Mouse (Mus musculus) neural tube, embryonic 10.5 days (tissue): ENCODE results near the gene Dis3l2.

Experiments used
- DNase-seq: peaks from one replicate; pipeline ENCODE4 v3.0.0-alpha.2; 2017; ENCODE audit warnings: low spot score; ENCODE audit errors: extremely low spot score

Gene Dis3l2

GRCm38 (mm10) chr1:86733160-86733821 is 29.7 kb downstream of the Dis3l2 start:
- DNase-seq: no peak

- no peak for DNase-seq
Observed at GRCm38 (mm10) chr1:86736414-86736813, 32.8 kb downstream of the Dis3l2 start.

- no peak for DNase-seq
Observed at GRCm38 (mm10) chr1:86742896-86743295, 39.3 kb downstream of the Dis3l2 start.

- no peak for DNase-seq
Observed at GRCm38 (mm10) chr1:86747034-86747433, 43.4 kb downstream of the Dis3l2 start.

GRCm38 (mm10) chr1:86750094-86750493 is 46.5 kb downstream of the Dis3l2 start:
- no peak for DNase-seq

GRCm38 (mm10) chr1:86753416-86753815 is 49.8 kb downstream of the Dis3l2 start:
- DNase-seq: no peak

GRCm38 (mm10) chr1:86754335-86754734 is 50.7 kb downstream of the Dis3l2 start:
- no peak for DNase-seq

GRCm38 (mm10) chr1:86758091-86758490 is 54.5 kb downstream of the Dis3l2 start:
- no peak for DNase-seq

GRCm38 (mm10) chr1:86762161-86762560 is 58.6 kb downstream of the Dis3l2 start:
- no peak for DNase-seq

- no peak for DNase-seq
Observed at GRCm38 (mm10) chr1:86801241-86801640, 97.6 kb downstream of the Dis3l2 start.

- DNase-seq: no peak
Observed at GRCm38 (mm10) chr1:86811756-86812155, 108.1 kb downstream of the Dis3l2 start.

- no peak for DNase-seq
Observed at GRCm38 (mm10) chr1:86822266-86822665, 118.7 kb downstream of the Dis3l2 start.

GRCm38 (mm10) chr1:86834351-86834987 is 130.9 kb downstream of the Dis3l2 start:
- no peak for DNase-seq

GRCm38 (mm10) chr1:86834988-86835387 is 131.4 kb downstream of the Dis3l2 start:
- no peak for DNase-seq

- no peak for DNase-seq
Observed at GRCm38 (mm10) chr1:86850754-86851153, 147.1 kb downstream of the Dis3l2 start.

- DNase-seq: no peak
Observed at GRCm38 (mm10) chr1:86858876-86859275, 155.3 kb downstream of the Dis3l2 start.

- no peak for DNase-seq
Observed at GRCm38 (mm10) chr1:86859371-86859770, 155.8 kb downstream of the Dis3l2 start.

- no peak for DNase-seq
Observed at GRCm38 (mm10) chr1:86873745-86874144, 170.1 kb downstream of the Dis3l2 start.

- DNase-seq: no peak
Observed at GRCm38 (mm10) chr1:86878743-86879142, 175.1 kb downstream of the Dis3l2 start.

GRCm38 (mm10) chr1:86879547-86879946 is 175.9 kb downstream of the Dis3l2 start:
- DNase-seq: no peak

- no peak for DNase-seq
Observed at GRCm38 (mm10) chr1:86887060-86887459, 183.5 kb downstream of the Dis3l2 start.

GRCm38 (mm10) chr1:86912481-86912880 is 208.9 kb downstream of the Dis3l2 start:
- no peak for DNase-seq

GRCm38 (mm10) chr1:86913896-86914295 is 210.3 kb downstream of the Dis3l2 start:
- DNase-seq: no peak
